Mouse (Mus musculus) layer of hippocampus, postnatal 14 days (tissue): ENCODE measurements around the gene Aaed1. TPM values are rescaled to one million over a fixed set of nuclear protein-coding genes. Genes with fewer than 3 reads are reported as not detected.
A peak's percentile ranks its signal among the peaks of the same experiment; 100 is the strongest.

ENCODE experiments used
- DNase-seq, 2 experiments: peaks; one replicate each; pipeline ENCODE4 v3.0.0; 2021 to 2022; ENCODE audit warnings: low spot score in 2 of 2, mixed read lengths in 1 of 2
- long read RNA-seq, 2 experiments: library from polyadenylated mRNA; stranded (forward); transcript quantifications; one replicate each; pipeline ENCODE4 v2.0.0; 2021
- total RNA-seq, 2 experiments: library from RNA; stranded (reverse); gene quantifications; 2 replicates each; pipeline ENCODE4 v1.2.3; 2021

Gene Aaed1
- 10 to 100 TPM; 14.0 to 14.2 TPM for total RNA-seq
- long read RNA-seq, experiment 1, transcript Aaed1-207 (6 exons, 3,011 nt): major isoform, 7 of 10 reads
- long read RNA-seq, experiment 1, partial matches to known transcripts: 1 of 10 reads
- long read RNA-seq, experiment 1, other reads (novel, unspliced or antisense): 2 of 10 reads
- long read RNA-seq, experiment 2, transcript Aaed1-207 (6 exons, 3,011 nt): major isoform, 11 of 15 reads
- long read RNA-seq, experiment 2, partial matches to known transcripts: 2 of 15 reads
- long read RNA-seq, experiment 2, other reads (novel, unspliced or antisense): 2 of 15 reads

GRCm38 (mm10) chr13:64312024-64312915, at the start of gene Aaed1:
TSS of gene Aaed1 (minus strand) at chr13:64312710.
- DNase-seq: peak; percentile 83 to 89

GRCm38 (mm10) chr13:64362139-64362538, 49.6 kb upstream of the Aaed1 start:
- no peak for DNase-seq

GRCm38 (mm10) chr13:64361020-64361419, 48.5 kb upstream of the Aaed1 start:
- DNase-seq: no peak

GRCm38 (mm10) chr13:64359702-64360101, 47.2 kb upstream of the Aaed1 start:
- no peak for DNase-seq

- no peak for DNase-seq
These were observed 46.0 kb upstream of the Aaed1 start for GRCm38 (mm10) chr13:64358476-64358875.

- DNase-seq: no peak
These were observed 44.9 kb upstream of the Aaed1 start for GRCm38 (mm10) chr13:64357389-64357788.

GRCm38 (mm10) chr13:64349474-64349873, 37.0 kb upstream of the Aaed1 start:
- no peak for DNase-seq

GRCm38 (mm10) chr13:64344082-64344501, 31.6 kb upstream of the Aaed1 start:
- peak; percentile 29 to 30 for DNase-seq

- DNase-seq: peak in 1 of 2 experiments; percentile 18
These were observed 31.1 kb upstream of the Aaed1 start for GRCm38 (mm10) chr13:64343598-64343997.

GRCm38 (mm10) chr13:64335546-64336132, 23.1 kb upstream of the Aaed1 start:
- no peak for DNase-seq

GRCm38 (mm10) chr13:64333102-64333501, 20.6 kb upstream of the Aaed1 start:
- no peak for DNase-seq

GRCm38 (mm10) chr13:64332321-64332720, 19.8 kb upstream of the Aaed1 start:
- no peak for DNase-seq

- DNase-seq: no peak
These were observed 10.2 kb upstream of the Aaed1 start for GRCm38 (mm10) chr13:64322561-64323281.

- DNase-seq: no peak
These were observed 7.8 kb upstream of the Aaed1 start for GRCm38 (mm10) chr13:64320334-64320733.

GRCm38 (mm10) chr13:64319782-64320181, 7.3 kb upstream of the Aaed1 start:
- no peak for DNase-seq

- peak in 1 of 2 experiments; percentile 32 for DNase-seq
These were observed 5.8 kb upstream of the Aaed1 start for GRCm38 (mm10) chr13:64318355-64318754.

GRCm38 (mm10) chr13:64315483-64316050, 3.1 kb upstream of the Aaed1 start:
- peak in 1 of 2 experiments; percentile 65 for DNase-seq

GRCm38 (mm10) chr13:64314041-64314440, 1.5 kb upstream of the Aaed1 start:
- no peak for DNase-seq

GRCm38 (mm10) chr13:64312916-64313289, 393 bp upstream of the Aaed1 start:
- DNase-seq: no peak

- no peak for DNase-seq
These were observed 1.2 kb downstream of the Aaed1 start for GRCm38 (mm10) chr13:64311266-64311665.

GRCm38 (mm10) chr13:64310585-64310984, 1.9 kb downstream of the Aaed1 start:
- DNase-seq: no peak
